Mouse (Mus musculus) neural tube, embryonic 12.5 days (tissue): ENCODE data around the gene Pde1a. TPM values are rescaled to one million over a fixed set of nuclear protein-coding genes. Genes with fewer than 3 reads are reported as not detected.

Experiments
- ATAC-seq: fragments of 200-750 bp; cut with Nextera tagmentation; 2 replicates; pipeline ENCODE4 v1.8.0; 2017; ENCODE audit warnings: low read depth, mild to moderate bottlenecking, moderate TSS enrichment, moderate library complexity; ENCODE audit not compliant: low FRiP score
- H3K27ac ChIP-seq: fragments of 300-500 bp; sonication (generic); 2 replicates; pipeline ENCODE4 v1.5.1; 2016
- H3K27me3 ChIP-seq: fragments of 300-500 bp; sonication (generic); replicated peaks from 2 replicates; pipeline ENCODE4 v1.6.1; 2016; ENCODE audit warnings: mild to moderate bottlenecking
- H3K36me3 ChIP-seq: fragments of 300-500 bp; sonication (generic); 2 replicates; pipeline ENCODE4 v1.6.1; 2016; ENCODE audit warnings: mild to moderate bottlenecking
- H3K4me1 ChIP-seq: fragments of 300-500 bp; sonication (generic); 2 replicates; pipeline ENCODE4 v1.6.1; 2016
- H3K4me2 ChIP-seq: fragments of 300-500 bp; sonication (generic); replicated peaks from 2 replicates; pipeline ENCODE4 v1.6.1; 2016; ENCODE audit warnings: mild to moderate bottlenecking
- H3K4me3 ChIP-seq: fragments of 300-500 bp; sonication (generic); 2 replicates; pipeline ENCODE4 v1.5.1; 2016
- H3K9ac ChIP-seq: fragments of 300-500 bp; sonication (generic); 2 replicates; pipeline ENCODE4 v1.6.1; 2016; ENCODE audit warnings: mild to moderate bottlenecking
- H3K9me3 ChIP-seq: fragments of 300-500 bp; sonication (generic); 2 replicates; pipeline ENCODE4 v1.6.1; 2016; ENCODE audit warnings: mild to moderate bottlenecking
- WGBS: fragments of 180-500 bp; shearing (Covaris S2); methylation state at CpG from one replicate; pipeline ENCODE4 v1.1.7; 2016; 5-methylcytosine and 5-hydroxymethylcytosine counted together
- polyA plus RNA-seq: library from polyadenylated mRNA; unstranded; fragments of >200 nt; fragmentation: Nextera tagmentation; extraction: Ambion mirVana; gene quantifications from 2 replicates; pipeline ENCODE4 v1.2.1, GENCODE M21; 2016

Gene Pde1a
- polyA plus RNA-seq, 1 experiment from 2014 or later = 2.4 TPM

- Histone ChIP-seq H3K4me3 (no peak overlapping the region), H3K4me1 (no peaks in the 10 kb centered on the region), H3K9ac (no peak overlapping the region), H3K4me2 (no peak overlapping the region), H3K9me3 (no peaks in the 10 kb centered on the region), H3K27me3 (no peaks in the 10 kb centered on the region), H3K27ac (no peak overlapping the region), H3K36me3 (no peaks in the 10 kb centered on the region)
- no peak for ATAC-seq
- WGBS = 93% methylated on average over 1 of the region's 1 CpGs
These were observed 150.3 kb downstream of the Pde1a start for GRCm38 (mm10) chr2:79978992-79979391.

- H3K4me3 ChIP-seq = no peak overlapping the region
- no peaks in the 10 kb centered on the region for H3K4me1 ChIP-seq
- 86% methylated on average over 5 of the region's 5 CpGs for WGBS
- H3K27ac ChIP-seq = no peak overlapping the region
- no peak overlapping the region for H3K4me2 ChIP-seq
- H3K9me3 ChIP-seq = no peaks in the 10 kb centered on the region
- H3K9ac ChIP-seq = no peak overlapping the region
- no peaks in the 10 kb centered on the region for H3K27me3 ChIP-seq
- no peak for ATAC-seq
- no peaks in the 10 kb centered on the region for H3K36me3 ChIP-seq
These were observed 152.0 kb downstream of the Pde1a start for GRCm38 (mm10) chr2:79977259-79977658.

DNA sequence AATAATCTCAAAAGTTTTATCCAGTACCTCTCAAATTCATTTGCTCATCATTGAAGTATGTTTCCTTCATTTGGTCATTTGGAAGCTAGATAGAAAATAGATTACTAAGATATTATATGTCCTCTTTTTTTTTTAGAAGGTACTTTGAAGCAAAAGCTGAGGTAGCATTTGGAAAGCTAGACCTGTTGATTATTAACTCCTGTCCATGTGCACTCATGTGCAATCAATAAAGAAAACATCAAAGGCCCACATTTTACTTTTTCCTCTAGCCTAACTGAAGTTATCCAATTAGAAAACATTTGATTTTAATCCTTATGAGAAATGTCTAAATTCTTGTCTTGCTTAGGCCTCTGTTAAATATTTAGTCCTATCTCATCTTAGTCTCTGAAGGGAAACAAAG, 153.3 kb downstream of the Pde1a start:
- Histone ChIP-seq H3K27ac (no peak overlapping the region), H3K9ac (no peak overlapping the region), H3K4me1 (no peaks in the 10 kb centered on the region), H3K27me3 (no peaks in the 10 kb centered on the region), H3K4me3 (no peak overlapping the region), H3K36me3 (no peaks in the 10 kb centered on the region), H3K9me3 (no peaks in the 10 kb centered on the region), H3K4me2 (no peak overlapping the region)
- no peak for ATAC-seq

GRCm38 (mm10) chr2:79972271-79972670, 157.0 kb downstream of the Pde1a start:
- Histone ChIP-seq H3K4me3 (no peak overlapping the region), H3K4me2 (no peak overlapping the region), H3K36me3 (no peaks in the 10 kb centered on the region), H3K27ac (no peak overlapping the region), H3K9me3 (no peaks in the 10 kb centered on the region), H3K4me1 (no peaks in the 10 kb centered on the region), H3K27me3 (no peaks in the 10 kb centered on the region), H3K9ac (no peak overlapping the region)
- no peak for ATAC-seq

DNA sequence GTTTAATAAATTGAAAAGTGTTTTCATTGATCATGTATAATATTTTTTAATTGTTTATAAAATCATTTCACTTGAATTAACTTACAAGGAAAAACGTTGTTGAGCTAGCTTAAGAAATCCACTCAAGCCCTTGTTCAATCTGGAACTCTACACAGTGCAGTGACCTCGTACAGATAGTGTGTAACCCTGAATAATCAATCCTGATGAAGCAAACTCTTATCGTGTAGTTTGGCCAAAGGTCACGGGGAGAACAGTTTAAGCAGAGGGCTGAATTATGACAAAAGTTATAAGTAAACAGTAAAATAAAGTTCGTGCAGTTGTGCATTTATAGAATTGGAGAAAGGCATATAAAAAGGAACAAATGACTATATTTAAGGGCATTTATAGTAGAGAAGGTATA, 159.7 kb downstream of the Pde1a start:
- Histone ChIP-seq H3K9ac (no peak overlapping the region), H3K27ac (no peak overlapping the region), H3K4me1 (no peaks in the 10 kb centered on the region), H3K4me3 (no peak overlapping the region), H3K36me3 (no peaks in the 10 kb centered on the region), H3K27me3 (no peaks in the 10 kb centered on the region), H3K4me2 (no peak overlapping the region), H3K9me3 (no peaks in the 10 kb centered on the region)
- ATAC-seq = no peak
- WGBS = 78% methylated on average over 5 of the region's 5 CpGs

DNA sequence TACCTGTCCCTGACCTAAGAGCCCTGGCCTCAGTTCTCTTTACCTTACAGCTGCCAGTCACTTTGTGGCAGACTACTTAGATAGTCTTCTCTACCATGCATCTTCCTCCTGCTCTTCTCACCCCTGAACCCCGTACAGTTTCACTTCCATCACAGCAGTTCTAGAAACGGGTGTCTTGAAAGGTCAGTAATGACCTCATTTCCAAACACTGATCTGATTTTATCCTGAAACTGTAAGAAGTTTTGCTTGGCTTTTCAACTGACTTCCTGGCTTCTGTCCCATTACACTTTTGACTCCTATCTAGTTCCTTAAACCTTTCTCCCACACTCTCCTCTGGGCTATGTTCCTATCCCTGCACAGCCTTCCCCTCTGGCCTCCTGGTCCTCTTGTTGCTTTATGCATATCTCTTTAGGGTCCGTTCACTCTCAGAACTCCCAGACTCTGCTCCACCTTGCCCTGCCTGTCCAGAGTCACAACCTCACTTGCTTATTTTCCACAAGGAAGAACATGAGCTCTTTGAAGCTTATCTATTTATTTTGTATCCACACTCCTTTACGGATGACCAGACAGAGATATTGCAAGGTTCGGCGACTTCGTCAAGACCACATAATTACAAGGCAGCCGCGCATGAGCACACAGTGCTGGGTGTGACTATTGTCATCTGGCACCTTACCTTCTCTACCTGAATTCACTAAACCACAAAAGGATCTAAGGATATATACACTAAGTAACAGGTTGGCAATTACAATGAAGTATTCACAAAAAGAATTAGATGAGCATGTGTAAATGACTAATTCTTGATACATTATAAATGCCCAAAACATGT, 162.4 kb downstream of the Pde1a start:
- no peaks in the 10 kb centered on the region for H3K4me1 ChIP-seq
- H3K9ac ChIP-seq = no peak overlapping the region
- H3K36me3 ChIP-seq = no peaks in the 10 kb centered on the region
- 83% methylated on average over 9 of the region's 9 CpGs for WGBS
- H3K4me3 ChIP-seq = no peak overlapping the region
- H3K27me3 ChIP-seq = no peaks in the 10 kb centered on the region
- H3K27ac ChIP-seq = no peak overlapping the region
- no peaks in the 10 kb centered on the region for H3K9me3 ChIP-seq
- no peak overlapping the region for H3K4me2 ChIP-seq
- ATAC-seq = no peak

DNA sequence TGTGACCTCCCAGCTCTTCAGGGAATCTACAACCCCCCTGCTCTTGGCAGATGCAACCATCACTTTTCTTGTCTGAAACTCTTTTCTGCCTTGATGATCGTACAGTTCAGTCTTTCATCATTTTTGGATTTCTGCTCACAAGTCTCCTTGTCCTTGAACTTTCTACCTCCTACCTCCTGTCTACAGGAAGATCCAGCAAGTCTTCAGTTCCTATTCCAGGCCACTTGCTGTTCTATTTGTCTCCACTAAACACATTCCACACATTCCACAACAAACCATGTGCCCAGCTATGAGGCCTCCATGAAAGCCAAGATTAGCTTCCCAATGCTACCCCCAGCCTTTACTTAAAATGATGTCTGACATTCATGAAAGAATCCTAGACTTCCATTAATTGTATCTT, 163.2 kb downstream of the Pde1a start:
- Histone ChIP-seq H3K27me3 (no peaks in the 10 kb centered on the region), H3K4me2 (no peak overlapping the region), H3K4me1 (no peaks in the 10 kb centered on the region), H3K27ac (no peak overlapping the region), H3K4me3 (no peak overlapping the region), H3K9ac (no peak overlapping the region), H3K9me3 (no peaks in the 10 kb centered on the region), H3K36me3 (no peaks in the 10 kb centered on the region)
- WGBS = 91% methylated on average over 1 of the region's 1 CpGs
- no peak for ATAC-seq

- ATAC-seq = no peak
- 67% methylated on average over 4 of the region's 4 CpGs for WGBS
- Histone ChIP-seq H3K9ac (no peak overlapping the region), H3K9me3 (no peaks in the 10 kb centered on the region), H3K4me1 (no peaks in the 10 kb centered on the region), H3K27ac (no peak overlapping the region), H3K4me3 (no peak overlapping the region), H3K27me3 (no peaks in the 10 kb centered on the region), H3K4me2 (no peak overlapping the region), H3K36me3 (no peaks in the 10 kb centered on the region)
These were observed 164.3 kb downstream of the Pde1a start for GRCm38 (mm10) chr2:79964964-79965363.

DNA sequence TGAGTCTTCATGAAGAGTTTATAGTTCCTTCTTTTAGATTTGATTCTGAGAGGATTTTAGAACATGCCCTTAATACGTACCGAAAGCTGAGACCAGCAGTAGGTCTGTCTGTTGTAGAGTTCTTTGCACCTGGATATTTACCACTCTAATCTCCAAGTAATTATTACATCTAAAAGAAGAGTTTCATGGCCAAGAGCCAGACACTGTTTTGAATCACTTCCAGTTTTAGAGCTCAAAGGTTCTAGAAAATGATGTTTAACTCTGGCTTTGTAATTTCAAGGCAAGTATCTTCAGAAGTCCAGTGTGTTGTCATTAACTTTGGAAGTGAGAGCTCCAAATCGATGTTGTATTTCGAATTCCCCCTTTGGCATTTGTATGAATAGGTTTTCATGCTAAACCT, 167.8 kb downstream of the Pde1a start:
- Histone ChIP-seq H3K36me3 (no peaks in the 10 kb centered on the region), H3K4me1 (no peaks in the 10 kb centered on the region), H3K4me2 (no peak overlapping the region), H3K27ac (no peak overlapping the region), H3K9ac (no peak overlapping the region), H3K4me3 (no peak overlapping the region), H3K9me3 (no peaks in the 10 kb centered on the region), H3K27me3 (no peaks in the 10 kb centered on the region)
- 91% methylated on average over 4 of the region's 4 CpGs for WGBS
- ATAC-seq = no peak

GRCm38 (mm10) chr2:79957659-79958340, 171.5 kb downstream of the Pde1a start:
- H3K4me3 ChIP-seq = no peak overlapping the region
- H3K4me1 ChIP-seq = no peaks in the 10 kb centered on the region
- no peaks in the 10 kb centered on the region for H3K36me3 ChIP-seq
- 86% methylated on average over 6 of the region's 6 CpGs for WGBS
- no peaks in the 10 kb centered on the region for H3K9me3 ChIP-seq
- no peak overlapping the region for H3K4me2 ChIP-seq
- no peaks in the 10 kb centered on the region for H3K27me3 ChIP-seq
- H3K27ac ChIP-seq = no peak overlapping the region
- no peak for ATAC-seq
- no peak overlapping the region for H3K9ac ChIP-seq

GRCm38 (mm10) chr2:79945898-79946675, 183.2 kb downstream of the Pde1a start:
- H3K9me3 ChIP-seq = no peaks in the 10 kb centered on the region
- H3K36me3 ChIP-seq = no peaks in the 10 kb centered on the region
- H3K4me1 ChIP-seq = no peaks in the 10 kb centered on the region
- ATAC-seq = no peak
- no peaks in the 10 kb centered on the region for H3K27me3 ChIP-seq
- H3K4me3 ChIP-seq = no peak overlapping the region
- no peak overlapping the region for H3K27ac ChIP-seq
- H3K9ac ChIP-seq = no peak overlapping the region
- 70% methylated on average over 8 of the region's 8 CpGs for WGBS
- no peak overlapping the region for H3K4me2 ChIP-seq

DNA sequence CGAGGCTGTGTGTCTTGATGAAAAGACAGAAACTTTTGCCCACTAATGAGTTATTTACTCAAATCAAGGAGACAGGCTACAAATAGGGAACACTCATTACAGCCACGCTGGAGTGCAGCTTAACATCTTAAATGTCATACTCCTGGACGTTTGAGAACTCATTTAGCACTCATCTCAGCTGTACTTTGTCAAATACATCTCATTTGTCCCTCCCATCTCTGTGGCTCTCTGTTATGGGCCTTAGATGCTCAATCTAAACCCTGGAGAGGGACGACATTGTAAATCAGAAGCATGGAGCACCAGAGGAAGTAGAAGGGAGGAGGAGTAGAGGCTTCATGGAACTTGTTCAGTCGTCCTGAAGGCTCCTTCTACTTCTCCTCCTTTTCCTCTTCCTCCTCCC, 194.6 kb downstream of the Pde1a start:
- H3K4me3 ChIP-seq = no peak overlapping the region
- H3K27me3 ChIP-seq = no peaks in the 10 kb centered on the region
- no peaks in the 10 kb centered on the region for H3K36me3 ChIP-seq
- H3K27ac ChIP-seq = no peak overlapping the region
- no peak for ATAC-seq
- no peak overlapping the region for H3K4me2 ChIP-seq
- H3K4me1 ChIP-seq = no peaks in the 10 kb centered on the region
- 66% methylated on average over 5 of the region's 5 CpGs for WGBS
- H3K9ac ChIP-seq = no peak overlapping the region
- H3K9me3 ChIP-seq = no peaks in the 10 kb centered on the region
